Mouse (Mus musculus): ENCODE results near the gene Stk16. TPM values are rescaled to one million over a fixed set of nuclear protein-coding genes. Genes with fewer than 3 reads are reported as not detected.
"Not testable (repeated sequence)": the region's sequence is repeated elsewhere in the genome, so short reads cannot be mapped to it uniquely, and the experiment has no call there.

The Stk16 gene
- polyA plus RNA-seq, 1 experiment from 2014 or later, result 110 TPM

- DNase-seq (ENCODE audit: low spot score) (no peak), ATAC-seq (ENCODE audit: low FRiP score) (no peak)
- H3K9ac ChIP-seq (ENCODE audit: low read depth, low read length), result no peak overlapping the region
- H3K4me3 ChIP-seq (ENCODE audit: low read depth, low read length), result no peak overlapping the region
- no peaks in the 10 kb centered on the region for H3K36me3 ChIP-seq (ENCODE audit: control insufficient read depth, insufficient read depth, low read length)
- no peak overlapping the region for H3K4me2 ChIP-seq (replicated peaks; ENCODE audit: low read depth, low read length)
- no peaks in the 10 kb centered on the region for H3K9me3 ChIP-seq (ENCODE audit: control insufficient read depth, low read length)
- no peaks in the 10 kb centered on the region for H3K4me1 ChIP-seq (replicated peaks; ENCODE audit: control insufficient read depth, insufficient read depth, low read length)
- peaks cover 6% of the 10 kb centered on the region for H3K27me3 ChIP-seq (ENCODE audit: control insufficient read depth, insufficient read depth, low read length)
- 76% methylated on average over 3 of the region's 3 CpGs for WGBS
- H3K27ac ChIP-seq (ENCODE audit: low read depth, low read length), result no peak overlapping the region
These were observed 14.8 kb downstream of the Stk16 start for GRCm38 (mm10) chr1:75225473-75225872.

- Histone ChIP-seq H3K27me3 (ENCODE audit: control insufficient read depth, insufficient read depth, low read length) (no peaks in the 10 kb centered on the region; the same call in 1 of the 2 replicates), H3K4me2 (replicated peaks; ENCODE audit: low read depth, low read length) (no peak overlapping the region), H3K9ac (ENCODE audit: low read depth, low read length) (no peak overlapping the region), H3K36me3 (ENCODE audit: control insufficient read depth, insufficient read depth, low read length) (no peaks in the 10 kb centered on the region), H3K4me3 (ENCODE audit: low read depth, low read length) (no peak overlapping the region), H3K27ac (ENCODE audit: low read depth, low read length) (no peak overlapping the region), H3K4me1 (replicated peaks; ENCODE audit: control insufficient read depth, insufficient read depth, low read length) (no peaks in the 10 kb centered on the region), H3K9me3 (ENCODE audit: control insufficient read depth, low read length) (no peaks in the 10 kb centered on the region)
- 66% methylated on average over 2 of the region's 2 CpGs for WGBS
- no peak for ATAC-seq (ENCODE audit: low FRiP score)
- no peak for DNase-seq (ENCODE audit: low spot score)
These were observed 15.5 kb downstream of the Stk16 start for GRCm38 (mm10) chr1:75226138-75226537.

- H3K9ac ChIP-seq (ENCODE audit: low read depth, low read length), result no peak overlapping the region
- no peak overlapping the region for H3K4me2 ChIP-seq (replicated peaks; ENCODE audit: low read depth, low read length)
- no peaks in the 10 kb centered on the region for H3K36me3 ChIP-seq (ENCODE audit: control insufficient read depth, insufficient read depth, low read length)
- no peak overlapping the region for H3K4me3 ChIP-seq (ENCODE audit: low read depth, low read length)
- H3K9me3 ChIP-seq (ENCODE audit: control insufficient read depth, low read length), result no peaks in the 10 kb centered on the region
- ATAC-seq (ENCODE audit: low FRiP score) (no peak), DNase-seq (ENCODE audit: low spot score) (no peak)
- WGBS, result 64% methylated on average over 1 of the region's 1 CpGs
- H3K4me1 ChIP-seq (replicated peaks; ENCODE audit: control insufficient read depth, insufficient read depth, low read length), result no peaks in the 10 kb centered on the region
- H3K27me3 ChIP-seq (ENCODE audit: control insufficient read depth, insufficient read depth, low read length), result no peaks in the 10 kb centered on the region
- H3K27ac ChIP-seq (ENCODE audit: low read depth, low read length), result no peak overlapping the region
These were observed 17.0 kb downstream of the Stk16 start for GRCm38 (mm10) chr1:75227653-75228052.

GRCm38 (mm10) chr1:75229158-75229557 is 18.5 kb downstream of the Stk16 start:
- no peaks in the 10 kb centered on the region for H3K36me3 ChIP-seq (ENCODE audit: control insufficient read depth, insufficient read depth, low read length)
- DNase-seq (ENCODE audit: low spot score) (no peak), ATAC-seq (ENCODE audit: low FRiP score) (no peak)
- H3K27ac ChIP-seq (ENCODE audit: low read depth, low read length), result no peak overlapping the region
- no peak overlapping the region for H3K9ac ChIP-seq (ENCODE audit: low read depth, low read length)
- H3K4me1 ChIP-seq (replicated peaks; ENCODE audit: control insufficient read depth, insufficient read depth, low read length), result no peaks in the 10 kb centered on the region
- 72% methylated on average over 4 of the region's 4 CpGs for WGBS
- H3K9me3 ChIP-seq (ENCODE audit: control insufficient read depth, low read length), result no peaks in the 10 kb centered on the region
- no peaks in the 10 kb centered on the region for H3K27me3 ChIP-seq (ENCODE audit: control insufficient read depth, insufficient read depth, low read length)
- no peak overlapping the region for H3K4me3 ChIP-seq (ENCODE audit: low read depth, low read length)
- H3K4me2 ChIP-seq (replicated peaks; ENCODE audit: low read depth, low read length), result no peak overlapping the region

GRCm38 (mm10) chr1:75230335-75230994 is 19.8 kb downstream of the Stk16 start:
- WGBS, result 81% methylated on average over 7 of the region's 7 CpGs
- ATAC-seq (ENCODE audit: low FRiP score) (no peak), DNase-seq (ENCODE audit: low spot score) (no peak)
- Histone ChIP-seq H3K4me1 (replicated peaks; ENCODE audit: control insufficient read depth, insufficient read depth, low read length) (no peaks in the 10 kb centered on the region), H3K4me2 (replicated peaks; ENCODE audit: low read depth, low read length) (no peak overlapping the region), H3K9me3 (ENCODE audit: control insufficient read depth, low read length) (no peaks in the 10 kb centered on the region), H3K36me3 (ENCODE audit: control insufficient read depth, insufficient read depth, low read length) (no peaks in the 10 kb centered on the region), H3K27ac (ENCODE audit: low read depth, low read length) (no peak overlapping the region), H3K9ac (ENCODE audit: low read depth, low read length) (no peak overlapping the region), H3K27me3 (ENCODE audit: control insufficient read depth, insufficient read depth, low read length) (no peaks in the 10 kb centered on the region), H3K4me3 (ENCODE audit: low read depth, low read length) (no peak overlapping the region)

- ATAC-seq (ENCODE audit: low FRiP score) (no peak), DNase-seq (ENCODE audit: low spot score) (no peak)
- 83% methylated on average over 4 of the region's 4 CpGs for WGBS
- Histone ChIP-seq H3K27me3 (ENCODE audit: control insufficient read depth, insufficient read depth, low read length) (no peaks in the 10 kb centered on the region), H3K9ac (ENCODE audit: low read depth, low read length) (no peak overlapping the region), H3K27ac (ENCODE audit: low read depth, low read length) (no peak overlapping the region), H3K4me3 (ENCODE audit: low read depth, low read length) (no peak overlapping the region), H3K9me3 (ENCODE audit: control insufficient read depth, low read length) (no peaks in the 10 kb centered on the region), H3K36me3 (ENCODE audit: control insufficient read depth, insufficient read depth, low read length) (no peaks in the 10 kb centered on the region), H3K4me1 (replicated peaks; ENCODE audit: control insufficient read depth, insufficient read depth, low read length) (no peaks in the 10 kb centered on the region), H3K4me2 (replicated peaks; ENCODE audit: low read depth, low read length) (no peak overlapping the region)
These were observed 20.6 kb downstream of the Stk16 start for GRCm38 (mm10) chr1:75231224-75231623.

GRCm38 (mm10) chr1:75231664-75232152 is 21.1 kb downstream of the Stk16 start, which contains the start of gene A630095N17Rik:
A630095N17Rik (minus strand) TSS chr1:75232102.
- H3K4me3 ChIP-seq (ENCODE audit: low read depth, low read length), result no peak within 1 kb of the TSS
- DNase-seq (ENCODE audit: low spot score), result no peak
- H3K9me3 ChIP-seq (ENCODE audit: control insufficient read depth, low read length), result no peaks in the 10 kb centered on the region
- H3K9ac ChIP-seq (ENCODE audit: low read depth, low read length), result no peak within 1 kb of the TSS
- H3K4me1 ChIP-seq (replicated peaks; ENCODE audit: control insufficient read depth, insufficient read depth, low read length), result no peaks in the 10 kb centered on the region
- no peaks in the 10 kb centered on the region for H3K27me3 ChIP-seq (ENCODE audit: control insufficient read depth, insufficient read depth, low read length)
- WGBS, result 77% methylated on average over 5 of the region's 5 CpGs
- no peak within 1 kb of the TSS for H3K27ac ChIP-seq (ENCODE audit: low read depth, low read length)
- H3K36me3 ChIP-seq (ENCODE audit: control insufficient read depth, insufficient read depth, low read length), result no peaks in the 10 kb centered on the region
- H3K4me2 ChIP-seq (replicated peaks; ENCODE audit: low read depth, low read length), result no peak within 1 kb of the TSS
- no peak for ATAC-seq (ENCODE audit: low FRiP score)

- H3K4me1 ChIP-seq (replicated peaks; ENCODE audit: control insufficient read depth, insufficient read depth, low read length); H3K9me3 ChIP-seq (ENCODE audit: control insufficient read depth, low read length); H3K9ac ChIP-seq (ENCODE audit: low read depth, low read length); H3K27me3 ChIP-seq (ENCODE audit: control insufficient read depth, insufficient read depth, low read length); H3K36me3 ChIP-seq (ENCODE audit: control insufficient read depth, insufficient read depth, low read length); H3K27ac ChIP-seq (ENCODE audit: low read depth, low read length); H3K4me3 ChIP-seq (ENCODE audit: low read depth, low read length); DNase-seq (ENCODE audit: low spot score); H3K4me2 ChIP-seq (replicated peaks; ENCODE audit: low read depth, low read length); ATAC-seq (ENCODE audit: low FRiP score): not testable (repeated sequence)
- WGBS, result 65% methylated on average over 4 of the region's 4 CpGs
These were observed 21.9 kb downstream of the Stk16 start for GRCm38 (mm10) chr1:75232489-75232888.

GRCm38 (mm10) chr1:75234606-75235005 is 24.0 kb downstream of the Stk16 start:
- H3K36me3 ChIP-seq (ENCODE audit: control insufficient read depth, insufficient read depth, low read length), result no peaks in the 10 kb centered on the region
- H3K27ac ChIP-seq (ENCODE audit: low read depth, low read length), result no peak overlapping the region
- no peak overlapping the region for H3K4me2 ChIP-seq (replicated peaks; ENCODE audit: low read depth, low read length)
- DNase-seq (ENCODE audit: low spot score) (peak; percentile 68), ATAC-seq (ENCODE audit: low FRiP score) (peak; percentile 55; the same call in 1 of the 2 replicates)
- H3K4me1 ChIP-seq (replicated peaks; ENCODE audit: control insufficient read depth, insufficient read depth, low read length), result peaks cover 3% of the 10 kb centered on the region; the same call in 1 of the 2 replicates
- H3K9me3 ChIP-seq (ENCODE audit: control insufficient read depth, low read length), result no peaks in the 10 kb centered on the region
- no peak overlapping the region for H3K9ac ChIP-seq (ENCODE audit: low read depth, low read length)
- H3K27me3 ChIP-seq (ENCODE audit: control insufficient read depth, insufficient read depth, low read length), result no peaks in the 10 kb centered on the region
- WGBS, result 2% methylated on average over 8 of the region's 8 CpGs
- H3K4me3 ChIP-seq (ENCODE audit: low read depth, low read length), result no peak overlapping the region

Data from hindbrain, embryonic 11.5 days (tissue).